In genomic region chr17:87072766-87073440, GRCm38 (mm10) we compare ENCODE assay signal across 26 mouse cellular contexts. TPM values are rescaled to one million over a fixed set of nuclear protein-coding genes. Genes with fewer than 3 reads are reported as not detected.
DNase-seq lines count a peak whose midpoint lies in the region; ATAC-seq and TF ChIP-seq lines count a peak whose summit lies in the region.
"Had no signal": no experiment of that assay in that cellular context is flagged by ENCODE, and none has a peak within 500 bp of the region (broad histone marks: within the 10 kb centered on the region; RNA-seq: fewer than 3 reads in every experiment).

No protein-coding gene starts in this region.

- ATAC-seq in intestine, embryonic 14.5 days (replicated peaks; ENCODE audit: low FRiP score, low TSS enrichment, low read depth) = no peak
- ATAC-seq in intestine, postnatal 0 days = no peak
- ATAC-seq: CD4-positive, CD25-positive, alpha-beta regulatory T cell, adult 4 months; forebrain, embryonic 14.5 days; forebrain, embryonic 16.5 days had no signal

- no peak for TF ChIP-seq CTCF in intestine, postnatal 0 days (IDR thresholded peaks at IDR 0.05; ENCODE audit: low read depth)

- no peaks in the 10 kb centered on the region for H3K9me3 ChIP-seq in intestine, embryonic 14.5 days (ENCODE audit: control insufficient read depth, low read length)
- no peaks in the 10 kb centered on the region for H3K9me3 ChIP-seq in intestine, postnatal 0 days (ENCODE audit: control insufficient read depth)
- H3K9me3 ChIP-seq: embryonic facial prominence, embryonic 13.5 days; embryonic facial prominence, embryonic 15.5 days; forebrain, embryonic 10.5 days; forebrain, embryonic 12.5 days; G1E had no signal

- H3K27me3 ChIP-seq in intestine, embryonic 14.5 days (replicated peaks; ENCODE audit: control insufficient read depth, insufficient read depth, low read length) = no peaks in the 10 kb centered on the region
- H3K27me3 ChIP-seq in intestine, postnatal 0 days (replicated peaks; ENCODE audit: control insufficient read depth, insufficient read depth, low read length) = no peaks in the 10 kb centered on the region
- H3K27me3 ChIP-seq: embryonic facial prominence, embryonic 13.5 days; embryonic facial prominence, embryonic 15.5 days; forebrain, embryonic 12.5 days had no signal

- peak; percentile 33 to 79 for DNase-seq in adrenal gland, adult (ENCODE audit: inconsistent age in 2 of 2, low spot score in 1 of 2)
- no peak for DNase-seq in adrenal gland, postnatal 25 days
- peak; percentile 34 for DNase-seq in adrenal gland, postnatal 14 days
- DNase-seq in adrenal gland, postnatal 10 days = no peak
- peak; percentile 50 for DNase-seq in heart, adult 11 months
- no peak for DNase-seq in heart, postnatal 4 days
- DNase-seq in intestine, embryonic 14.5 days (ENCODE audit: low spot score) = peak; percentile 50
- DNase-seq: adrenal gland, postnatal 36 days; B cell, adult 2 months; cerebellum, adult 11 months; cerebellum, adult 18-20 months; cerebellum, adult 8-10 months; cerebellum, adult 9-11 months; cerebellum, postnatal 14 days; cerebellum, postnatal 36 days; embryo, embryonic 11 days had no signal

- H3K36me3 ChIP-seq in intestine, embryonic 14.5 days (ENCODE audit: control insufficient read depth, insufficient read depth, low read length) = no peaks in the 10 kb centered on the region
- no peaks in the 10 kb centered on the region for H3K36me3 ChIP-seq in intestine, postnatal 0 days (ENCODE audit: control insufficient read depth, insufficient read depth)
- H3K36me3 ChIP-seq: embryonic facial prominence, embryonic 13.5 days; embryonic facial prominence, embryonic 15.5 days; forebrain, embryonic 10.5 days; forebrain, embryonic 12.5 days; G1E had no signal

- no peak overlapping the region for H3K27ac ChIP-seq in intestine, embryonic 14.5 days (ENCODE audit: low read depth)
- no peak overlapping the region for H3K27ac ChIP-seq in intestine, postnatal 0 days (ENCODE audit: low read depth, low read length)
- H3K27ac ChIP-seq: embryonic facial prominence, embryonic 13.5 days; embryonic facial prominence, embryonic 15.5 days; forebrain, embryonic 10.5 days; forebrain, embryonic 12.5 days had no signal

- no peak overlapping the region for H3K4me3 ChIP-seq in intestine, embryonic 14.5 days (ENCODE audit: low read depth, low read length)
- H3K4me3 ChIP-seq in intestine, postnatal 0 days (ENCODE audit: low read depth, low read length) = no peak overlapping the region
- H3K4me3 ChIP-seq: embryonic facial prominence, embryonic 13.5 days; embryonic facial prominence, embryonic 15.5 days; erythroblast, embryonic 14.5 days; forebrain, embryonic 10.5 days; forebrain, embryonic 12.5 days had no signal

- H3K9ac ChIP-seq in intestine, embryonic 14.5 days (ENCODE audit: low read length) = no peak overlapping the region
- H3K9ac ChIP-seq in intestine, postnatal 0 days (ENCODE audit: low read depth, low read length) = no peak overlapping the region
- H3K9ac ChIP-seq: embryonic facial prominence, embryonic 13.5 days; embryonic facial prominence, embryonic 15.5 days; forebrain, embryonic 12.5 days had no signal

- 28% methylated on average over 5 of the region's 5 CpGs for WGBS in intestine, embryonic 14.5 days
- WGBS in intestine, postnatal 0 days = 42% methylated on average over 5 of the region's 5 CpGs

- no peak overlapping the region for H3K4me2 ChIP-seq in intestine, embryonic 14.5 days (ENCODE audit: low read length)
- no peak overlapping the region for H3K4me2 ChIP-seq in intestine, postnatal 0 days (replicated peaks; ENCODE audit: low read depth)
- H3K4me2 ChIP-seq: embryonic facial prominence, embryonic 13.5 days; embryonic facial prominence, embryonic 15.5 days; forebrain, embryonic 12.5 days had no signal

- no peaks in the 10 kb centered on the region for H3K4me1 ChIP-seq in intestine, embryonic 14.5 days (replicated peaks; ENCODE audit: control insufficient read depth, insufficient read depth, low read length)
- H3K4me1 ChIP-seq in intestine, postnatal 0 days (replicated peaks; ENCODE audit: control insufficient read depth, insufficient read depth, low read length) = no peaks in the 10 kb centered on the region
- H3K4me1 ChIP-seq: embryonic facial prominence, embryonic 13.5 days; embryonic facial prominence, embryonic 15.5 days; forebrain, embryonic 10.5 days; forebrain, embryonic 12.5 days had no signal

RNA-seq across cellular contexts. Expression of gene Socs5, which starts 34.6 kb away (rescaled TPM):
- 82.7 and 83.4 TPM in 2 replicates for total RNA-seq in adrenal gland, postnatal 25 days (2021)
- total RNA-seq in adrenal gland, postnatal 14 days (2021) = 58.9 and 60.7 TPM in 2 replicates
- total RNA-seq in adrenal gland, postnatal 10 days (2021) = 10 to 100 TPM; 40.3 to 48.3 TPM
- 10 to 100 TPM; 25.8 to 26.7 TPM for total RNA-seq in heart, postnatal 4 days (2021)
- polyA plus RNA-seq in intestine, embryonic 14.5 days (2014; fragmentation: Nextera tagmentation; extraction: Ambion mirVana) = 11.6 and 14.1 TPM in 2 replicates
- 3.9 and 4.6 TPM in 2 replicates for polyA plus RNA-seq in intestine, postnatal 0 days (2015; fragmentation: Nextera tagmentation; extraction: Ambion mirVana)

RNA-seq across cellular contexts. Expression of gene Cript, which starts 47.6 kb away (rescaled TPM):
- 67.1 and 68.5 TPM in 2 replicates for total RNA-seq in adrenal gland, postnatal 25 days (2021)
- 54.2 and 55.5 TPM in 2 replicates for total RNA-seq in adrenal gland, postnatal 14 days (2021)
- 10 to 100 TPM; 49.9 to 52.7 TPM for total RNA-seq in adrenal gland, postnatal 10 days (2021)
- total RNA-seq in heart, postnatal 4 days (2021) = 10 to 100 TPM; 46.6 to 48.8 TPM
- polyA plus RNA-seq in intestine, embryonic 14.5 days (2014; fragmentation: Nextera tagmentation; extraction: Ambion mirVana) = 126 and 136 TPM in 2 replicates
- 192 and 200 TPM in 2 replicates for polyA plus RNA-seq in intestine, postnatal 0 days (2015; fragmentation: Nextera tagmentation; extraction: Ambion mirVana)

RNA-seq across cellular contexts. Expression of gene Pigf, which starts 47.7 kb away (rescaled TPM):
- 14.0 and 15.4 TPM in 2 replicates for total RNA-seq in adrenal gland, postnatal 25 days (2021)
- total RNA-seq in adrenal gland, postnatal 14 days (2021) = 9.8 and 13.0 TPM in 2 replicates
- 10 to 100 TPM in 1 of 2 experiments, 1 to 10 TPM in 1; 8.3 to 11.0 TPM for total RNA-seq in adrenal gland, postnatal 10 days (2021)
- total RNA-seq in heart, postnatal 4 days (2021) = 1 to 10 TPM; 5.5 to 6.8 TPM
- polyA plus RNA-seq in intestine, embryonic 14.5 days (2014; fragmentation: Nextera tagmentation; extraction: Ambion mirVana) = 42.1 and 43.8 TPM in 2 replicates
- polyA plus RNA-seq in intestine, postnatal 0 days (2015; fragmentation: Nextera tagmentation; extraction: Ambion mirVana) = 42.6 and 43.8 TPM in 2 replicates

Comparison
In these comparisons a context has a peak if more than half of its experiments do, and no peak if none do; other contexts are left out.
1. DNase-seq: peak in adrenal gland, adult (2 of 2), adrenal gland, postnatal 14 days (single experiment), heart, adult 11 months (single experiment) and intestine, embryonic 14.5 days (single experiment); none in adrenal gland, postnatal 25 days (single experiment), adrenal gland, postnatal 10 days (single experiment) and heart, postnatal 4 days (single experiment).